Mouse (Mus musculus): ENCODE data around the gene Prr5l. TPM values are rescaled to one million over a fixed set of nuclear protein-coding genes. Genes with fewer than 3 reads are reported as not detected.
A peak's percentile ranks its signal among the peaks of the same experiment; 100 is the strongest.

Gene Prr5l
- total RNA-seq, 2 experiments from 2014 or later = 4.8 to 6.1 TPM

GRCm38 (mm10) chr2:101825226-101826120 is 57.4 kb downstream of the Prr5l start:
- no peak for DNase-seq (ENCODE audit: low spot score in 2 of 2)

DNA sequence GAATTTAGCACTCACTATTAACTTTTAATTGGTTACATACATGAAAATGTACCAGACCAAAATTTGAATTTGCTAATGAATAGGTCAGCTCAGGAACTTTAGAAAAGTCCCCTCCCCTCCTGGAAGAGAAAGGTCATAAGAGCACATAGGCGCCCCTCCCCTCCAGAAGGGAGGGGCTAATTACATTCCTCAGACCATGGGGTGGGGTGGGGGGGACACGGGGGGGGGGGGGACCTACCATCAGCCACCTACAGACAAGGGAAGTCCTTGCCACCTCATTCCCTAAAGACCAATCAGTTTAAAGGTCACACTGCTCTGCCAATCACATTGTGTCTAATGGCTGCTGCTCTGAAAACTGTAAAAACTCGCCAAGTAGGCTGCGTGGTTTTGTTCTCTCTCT is 59.0 kb downstream of the Prr5l start:
- no peak for DNase-seq (ENCODE audit: low spot score in 2 of 2)

- DNase-seq (ENCODE audit: low spot score in 2 of 2) = no peak
These were observed 60.0 kb downstream of the Prr5l start for GRCm38 (mm10) chr2:101822785-101823184.

DNA sequence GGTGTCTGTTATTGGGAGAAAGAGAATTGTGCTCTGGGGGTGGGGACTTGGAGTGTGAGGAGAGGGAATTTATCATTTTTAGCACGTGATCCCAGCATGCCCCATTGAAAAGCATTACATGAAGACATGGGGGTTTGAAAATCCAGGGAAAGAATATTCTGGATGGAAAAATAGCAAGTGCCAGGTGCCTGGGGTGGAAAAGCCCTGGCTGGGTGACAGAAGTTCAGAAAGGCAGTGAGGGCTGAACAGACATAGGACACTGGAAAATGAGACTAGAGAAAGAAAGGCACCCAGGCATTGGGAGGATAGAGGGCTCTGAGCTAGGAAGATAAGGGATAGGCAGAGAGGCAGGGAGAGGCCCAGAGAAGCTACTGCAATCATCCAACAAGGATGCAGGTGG is 62.0 kb downstream of the Prr5l start:
- no peak for DNase-seq (ENCODE audit: low spot score in 2 of 2)

DNA sequence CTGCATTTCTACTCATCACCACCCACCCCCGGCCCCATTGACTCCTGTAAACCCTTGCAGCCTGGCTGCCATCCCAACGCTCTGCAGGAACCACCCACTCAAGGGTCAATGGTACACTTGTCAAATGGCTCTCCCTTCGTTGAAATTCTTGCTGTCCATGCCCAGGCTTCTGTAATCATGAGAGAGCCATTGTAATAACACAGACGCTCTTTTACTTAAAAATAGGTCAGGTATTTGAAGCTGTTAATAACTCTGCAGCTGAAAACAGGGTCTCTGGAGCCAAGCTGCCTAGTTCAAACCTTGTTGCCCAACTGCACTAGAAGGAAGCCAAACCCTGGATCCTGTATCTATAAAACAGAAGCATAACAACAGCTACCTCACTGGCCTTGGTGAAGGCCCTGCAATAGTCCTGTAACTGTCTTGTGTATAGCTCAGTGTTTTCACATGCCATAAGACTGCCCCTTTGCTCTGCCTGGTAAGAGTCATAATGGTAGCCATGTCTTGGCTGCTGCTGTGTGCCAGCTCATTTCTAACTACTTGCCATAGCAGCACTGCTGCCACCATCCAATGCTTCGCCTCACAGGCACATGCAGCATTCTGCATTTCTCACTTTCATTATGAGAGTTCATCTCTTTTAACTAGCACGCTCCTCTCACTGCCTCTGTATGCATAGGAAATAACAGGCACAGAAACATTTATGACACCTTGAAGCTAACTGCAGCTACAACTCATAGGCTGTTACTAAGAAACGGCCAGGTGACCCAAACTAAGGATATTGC is 63.7 kb downstream of the Prr5l start:
- no peak for DNase-seq (ENCODE audit: low spot score in 2 of 2)

- no peak for DNase-seq (ENCODE audit: low spot score in 2 of 2)
These were observed 66.0 kb downstream of the Prr5l start for GRCm38 (mm10) chr2:101816646-101817308.

DNA sequence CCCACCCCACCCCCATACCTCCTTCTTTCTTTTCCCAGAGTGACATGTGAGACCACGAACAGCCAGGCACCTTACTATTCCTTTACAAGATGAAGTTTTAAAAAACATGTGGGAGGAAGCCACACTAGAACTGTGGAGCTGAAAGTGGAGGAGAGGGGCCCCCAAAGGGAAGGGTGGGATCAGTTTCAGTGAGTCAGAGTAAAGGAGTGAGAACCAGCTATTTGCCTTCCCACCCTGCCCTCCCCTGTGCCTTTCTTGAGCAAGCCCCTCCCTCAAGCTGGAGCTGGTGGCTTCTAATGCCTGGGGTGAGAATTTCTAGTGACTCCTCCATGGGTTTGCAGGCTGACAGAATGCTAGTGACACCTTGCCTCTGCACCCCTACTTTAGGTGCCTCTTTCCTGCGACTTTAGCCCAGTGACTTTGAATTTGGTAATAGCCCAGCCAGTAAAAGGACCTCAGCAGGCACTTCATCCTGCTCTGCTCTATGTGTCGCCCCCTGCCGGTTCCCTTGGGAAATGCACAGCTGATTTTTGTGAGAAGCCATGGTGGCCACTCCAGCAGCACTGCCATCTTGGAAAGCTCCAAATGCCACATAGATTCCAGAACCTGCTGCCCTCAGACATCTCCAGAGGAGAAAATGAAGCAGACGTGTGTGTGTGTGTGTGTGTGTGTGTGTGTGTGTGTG is 67.4 kb downstream of the Prr5l start:
- no peak for DNase-seq (ENCODE audit: low spot score in 2 of 2)

- no peak for DNase-seq (ENCODE audit: low spot score in 2 of 2)
These were observed 68.6 kb downstream of the Prr5l start for GRCm38 (mm10) chr2:101814272-101814625.

DNA sequence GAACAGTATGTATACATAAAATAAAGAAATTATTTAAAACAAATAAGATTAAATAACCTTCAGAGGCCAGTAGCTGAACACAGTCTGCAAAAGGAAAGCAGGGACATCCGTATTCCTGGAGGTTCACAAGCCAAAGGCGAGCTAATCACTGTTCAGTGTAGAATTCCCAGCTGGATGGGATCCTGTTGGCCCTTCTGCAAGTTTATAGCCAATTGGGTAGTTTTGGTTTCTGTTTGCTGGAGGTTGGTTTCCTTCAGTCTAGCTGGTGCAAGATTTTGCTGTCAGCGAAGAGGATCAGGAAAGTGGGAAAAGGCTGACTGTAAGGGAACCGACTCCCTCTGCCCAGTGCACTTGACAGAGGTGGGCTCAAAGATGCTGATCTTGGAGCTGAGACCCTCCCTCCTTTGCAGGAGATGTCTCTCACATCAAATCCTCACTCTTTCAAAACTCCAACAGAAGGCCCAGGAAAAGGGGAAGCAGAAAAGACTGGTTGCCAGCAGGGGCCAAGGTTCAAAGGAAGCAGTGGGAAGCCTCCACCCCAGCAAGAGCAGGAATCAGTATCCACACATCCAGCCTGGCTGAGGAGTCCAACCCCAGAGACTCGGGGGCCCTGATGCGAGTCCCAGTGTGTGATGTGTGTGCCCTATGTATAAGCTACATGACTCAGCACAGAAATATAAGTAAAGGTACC is 69.1 kb downstream of the Prr5l start:
- DNase-seq (ENCODE audit: low spot score in 2 of 2) = no peak

- DNase-seq (ENCODE audit: low spot score in 2 of 2) = no peak
These were observed 70.9 kb downstream of the Prr5l start for GRCm38 (mm10) chr2:101811925-101812324.

DNA sequence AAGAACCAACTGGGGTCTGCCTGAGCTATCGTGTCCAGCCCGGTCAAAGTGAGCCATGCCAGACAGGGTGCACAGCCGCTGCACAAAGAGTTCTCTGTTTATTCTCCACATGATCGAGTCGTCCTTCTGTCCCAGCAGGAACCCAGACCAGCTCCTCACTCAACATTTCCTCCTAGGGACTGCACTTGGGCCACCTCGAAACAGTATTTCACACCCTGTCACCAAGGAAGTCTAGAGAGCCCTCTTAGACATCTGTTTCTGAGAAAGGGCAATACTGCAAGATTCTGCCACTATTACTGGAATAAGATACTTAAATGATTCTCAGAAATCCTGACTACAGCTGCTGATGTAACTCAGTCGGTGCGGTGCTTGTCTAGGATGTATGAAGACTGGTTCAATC is 72.1 kb downstream of the Prr5l start:
- DNase-seq (ENCODE audit: low spot score in 2 of 2) = no peak

DNA sequence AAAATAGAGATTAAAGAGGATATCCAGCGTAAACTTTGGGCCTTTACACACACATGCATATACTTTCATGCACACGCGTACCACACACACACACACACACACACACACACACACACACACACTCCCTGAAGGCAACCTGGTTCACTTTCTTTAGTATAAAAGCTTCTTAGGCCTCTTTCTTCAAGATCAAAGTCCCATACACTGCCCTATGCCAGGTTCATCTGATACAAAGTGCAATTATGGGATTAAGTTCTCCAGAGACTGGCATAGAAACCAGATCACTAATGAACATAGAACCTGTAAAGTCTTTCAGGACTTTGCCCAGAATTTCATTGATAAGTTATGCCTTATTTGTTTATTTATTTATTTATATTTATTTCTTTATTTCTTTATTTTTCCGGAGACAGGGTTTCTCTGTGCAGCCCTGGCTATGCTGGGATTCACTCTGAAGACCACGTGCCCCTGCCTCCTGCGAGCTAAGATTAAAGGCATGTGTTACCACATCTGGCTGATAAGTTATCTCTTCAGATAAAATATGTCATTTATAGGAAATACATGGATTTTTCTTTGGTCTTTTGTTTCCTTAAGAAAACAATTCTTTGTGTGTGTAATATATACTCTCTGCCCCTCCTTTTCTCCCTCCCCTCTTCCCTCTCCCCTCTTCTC is 73.1 kb downstream of the Prr5l start:
- DNase-seq (ENCODE audit: low spot score in 2 of 2) = no peak

DNA sequence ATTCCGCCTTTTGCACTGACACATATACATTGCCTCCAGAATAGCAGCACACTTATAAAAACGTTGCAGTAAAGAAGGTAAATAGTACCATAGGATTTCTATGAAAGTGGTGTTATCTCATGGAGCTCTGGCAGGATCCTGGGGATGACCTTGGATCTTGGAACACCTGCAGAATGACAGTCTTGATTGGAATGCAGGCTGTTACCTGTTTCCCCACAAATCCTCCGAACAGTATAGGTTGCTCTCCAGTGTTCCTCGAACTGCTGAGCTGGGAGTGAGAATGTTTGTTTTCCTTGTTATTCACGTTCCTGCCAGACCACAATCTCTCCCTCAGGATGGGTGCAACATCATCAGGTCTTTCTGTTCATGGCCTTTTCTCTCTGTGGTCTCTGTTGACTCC is 75.1 kb downstream of the Prr5l start:
- no peak for DNase-seq (ENCODE audit: low spot score in 2 of 2)

DNA sequence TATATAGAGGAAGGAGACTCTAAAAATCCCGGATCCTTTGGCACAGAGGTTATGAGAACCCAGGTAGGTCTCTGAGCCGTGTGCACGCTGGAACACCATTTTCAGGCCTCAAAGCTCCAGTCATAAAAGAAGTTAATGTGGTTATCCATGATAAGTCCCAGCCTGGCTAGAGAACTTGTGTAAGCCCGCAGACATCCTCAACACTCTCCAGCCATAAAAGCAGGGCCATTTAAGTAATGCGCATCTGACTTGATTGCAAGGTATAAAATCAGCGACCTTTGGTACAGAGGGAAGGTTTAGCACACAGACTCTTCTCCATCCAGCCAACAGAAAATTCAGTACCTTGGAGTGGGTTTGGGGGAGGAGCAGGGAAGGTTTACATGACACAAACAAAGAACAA is 80.6 kb downstream of the Prr5l start:
- no peak for DNase-seq (ENCODE audit: low spot score in 2 of 2)

DNA sequence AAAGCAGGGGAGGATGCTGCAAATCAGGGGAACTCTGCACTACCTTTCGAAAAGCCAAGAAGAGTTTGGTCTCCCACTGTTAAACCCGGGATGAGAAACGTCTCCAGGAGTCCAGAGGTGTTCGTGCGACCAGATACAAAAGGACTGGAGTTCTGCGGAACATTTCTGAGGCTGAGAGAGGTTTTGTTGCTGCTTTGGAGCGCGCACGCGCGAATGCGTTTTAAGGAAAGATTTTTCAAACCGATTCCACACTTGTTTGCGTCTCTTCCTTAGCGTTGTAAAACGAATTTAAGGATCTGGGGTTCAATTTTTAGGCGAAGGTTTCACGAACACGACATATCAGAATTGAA is 85.0 kb downstream of the Prr5l start:
- no peak for DNase-seq (ENCODE audit: low spot score in 2 of 2)

DNA sequence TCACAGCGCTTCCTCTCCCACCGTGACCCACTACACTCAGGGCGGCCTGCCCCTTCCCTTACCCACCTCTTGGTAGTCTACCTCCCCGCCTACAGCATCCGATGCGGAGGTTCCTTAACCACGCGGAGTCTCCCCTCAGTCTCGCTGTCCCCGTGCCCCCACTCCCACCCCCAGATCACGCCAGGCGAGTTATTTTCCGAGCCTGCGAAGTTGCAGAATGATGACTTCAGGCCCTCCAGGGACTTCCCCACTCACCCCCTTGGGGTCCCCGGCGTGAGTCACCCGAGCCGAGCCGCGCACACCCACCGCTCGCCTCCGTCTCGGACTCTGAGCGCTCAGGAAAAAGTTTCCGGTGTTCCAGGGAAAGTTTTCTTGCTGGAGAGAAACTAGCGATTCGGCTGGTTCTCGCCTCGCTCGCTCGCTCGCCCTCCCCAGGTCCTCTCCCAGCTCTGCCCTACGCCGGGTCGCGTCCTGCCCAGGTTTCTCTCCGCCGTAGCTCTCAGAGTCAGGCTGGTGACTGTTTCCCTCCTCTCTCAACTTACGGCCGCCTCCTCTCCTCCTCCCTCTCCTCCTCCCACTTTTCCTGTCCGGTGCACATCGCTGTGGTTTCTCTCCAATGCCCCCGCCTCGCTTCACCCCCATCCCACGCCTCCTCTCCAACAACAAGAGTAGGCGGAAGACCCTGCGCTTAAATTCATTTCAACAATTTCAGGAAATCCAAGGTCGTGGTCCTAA is 85.5 kb downstream of the Prr5l start:
- DNase-seq (ENCODE audit: low spot score in 2 of 2) = peak; percentile 7 to 9

DNA sequence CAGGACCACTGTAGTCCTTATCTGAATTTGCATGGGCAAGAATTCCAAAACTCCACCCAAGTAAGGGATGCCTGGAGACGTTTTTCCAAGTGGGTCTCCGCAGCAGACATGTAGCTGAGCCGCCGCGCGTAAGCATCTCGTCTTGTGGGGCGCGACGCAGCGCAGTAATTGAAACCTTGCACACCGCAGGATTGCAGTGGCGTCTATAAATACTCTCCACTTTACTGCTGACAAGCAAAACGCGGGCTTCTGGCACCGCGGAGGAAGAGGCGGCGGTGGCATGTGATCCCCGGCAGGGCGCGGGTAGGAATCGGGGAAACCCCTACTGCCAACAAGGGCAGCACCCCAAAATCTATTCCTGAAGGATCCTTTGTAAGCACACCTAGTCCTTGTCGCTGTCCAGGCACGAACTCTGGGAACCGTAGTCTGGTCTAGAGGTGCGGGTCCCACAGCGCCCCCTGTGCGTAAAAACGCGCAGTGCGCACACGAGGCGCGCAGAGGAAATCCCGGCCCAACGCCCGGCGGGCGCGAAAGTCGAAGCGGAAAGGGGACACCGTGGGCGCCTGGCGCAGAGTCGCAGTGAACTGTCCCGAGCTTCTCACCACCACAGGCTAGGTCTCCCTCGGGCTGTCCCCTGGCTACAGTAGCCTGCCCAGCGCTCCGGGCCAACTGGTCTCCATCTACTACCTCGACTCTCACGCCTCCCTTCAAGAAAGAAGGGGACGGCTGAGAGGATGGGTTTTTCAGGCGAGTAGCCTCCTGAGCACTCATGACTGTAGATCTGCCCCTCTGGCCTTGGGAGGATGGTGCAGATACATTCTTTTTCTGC is 86.3 kb downstream of the Prr5l start:
- DNase-seq (ENCODE audit: low spot score in 2 of 2) = peak; percentile 41 to 57

DNA sequence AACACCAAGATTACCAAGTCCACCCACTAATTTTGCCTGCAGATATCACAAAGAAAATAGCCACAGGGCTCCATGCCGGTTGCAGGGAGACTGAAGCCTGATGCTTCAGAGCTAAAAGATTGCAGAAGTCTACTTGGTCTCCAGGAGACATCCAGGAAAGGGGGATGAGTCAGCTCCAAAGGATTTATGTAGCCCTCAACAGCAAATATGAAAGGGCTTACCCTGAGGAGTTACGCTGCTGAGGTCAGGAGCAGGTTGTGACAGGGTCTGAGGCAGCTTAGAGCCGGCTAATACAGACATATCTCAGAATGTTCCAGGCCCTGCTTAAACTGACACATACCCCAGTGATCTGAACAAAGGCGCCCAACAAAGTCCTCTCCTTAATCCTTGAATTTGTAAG is 90.7 kb downstream of the Prr5l start:
- no peak for DNase-seq (ENCODE audit: low spot score in 2 of 2)

- DNase-seq (ENCODE audit: low spot score in 2 of 2) = no peak
These were observed 99.6 kb downstream of the Prr5l start for GRCm38 (mm10) chr2:101783255-101783654.

All from adrenal gland, postnatal 4 days (tissue).